Mouse (Mus musculus) MEL (cell line): ENCODE data around the gene Pitx2.

Experiments used
- BHLHE40 ChIP-seq: IDR thresholded peaks from 2 replicates; pipeline ENCODE4 v1.6.1; 2012; ENCODE audit warnings: low read depth, mild to moderate bottlenecking, inconsistent platforms, low read length, improper control_type of control experiment, borderline replicate concordance
- CTCF ChIP-seq, 3 experiments: IDR thresholded peaks in 2 of 3; conservative IDR thresholded peaks in 1 of 3; 2 replicates each; pipeline ENCODE4 v1.5.1; 2011 to 2012; ENCODE audit warnings: low read length in 3 of 3, low read depth in 2 of 3, mild to moderate bottlenecking in 2 of 3, improper control_type of control experiment in 1 of 3, inconsistent platforms in 1 of 3, mixed read lengths in 1 of 3, moderate library complexity in 1 of 3; ENCODE audit not compliant: control insufficient read depth in 1 of 3, insufficient read depth in 1 of 3, poor library complexity in 1 of 3, severe bottlenecking in 1 of 3
- E2F4 ChIP-seq: IDR thresholded peaks from 2 replicates; pipeline ENCODE4 v1.6.1; 2011; ENCODE audit warnings: low read depth, low read length, improper control_type of control experiment, borderline replicate concordance
- ELF1 ChIP-seq: IDR thresholded peaks from 2 replicates; pipeline ENCODE4 v1.6.1; 2014; ENCODE audit warnings: low read depth, mild to moderate bottlenecking, inconsistent platforms, low read length, improper control_type of control experiment, moderate library complexity
- EP300 ChIP-seq, 2 experiments: IDR thresholded peaks; 2 replicates each; pipeline ENCODE4 v1.6.1; 2011; ENCODE audit warnings: improper control_type of control experiment in 2 of 2, low read length in 2 of 2, low read depth in 1 of 2, mild to moderate bottlenecking in 1 of 2
- MAX ChIP-seq: IDR thresholded peaks from 2 replicates; pipeline ENCODE4 v1.6.1; 2011; ENCODE audit warnings: low read length, improper control_type of control experiment
- MYB ChIP-seq: IDR thresholded peaks from 2 replicates; pipeline ENCODE4 v1.6.1; 2011; ENCODE audit warnings: mild to moderate bottlenecking, low read depth, low read length, improper control_type of control experiment
- MYC ChIP-seq: IDR thresholded peaks from 2 replicates; pipeline ENCODE4 v1.6.1; 2011; ENCODE audit warnings: low read depth, mild to moderate bottlenecking, low read length, improper control_type of control experiment, moderate library complexity
- POLR2A ChIP-seq, 2 experiments: IDR thresholded peaks; 2 replicates each; pipeline ENCODE4 v1.6.1; 2011 to 2012; ENCODE audit warnings: low read length in 2 of 2, mild to moderate bottlenecking in 2 of 2, control low read depth in 1 of 2, improper control_type of control experiment in 1 of 2, low read depth in 1 of 2, moderate library complexity in 1 of 2; ENCODE audit not compliant: control insufficient read depth in 1 of 2, insufficient read depth in 1 of 2, poor library complexity in 1 of 2
- RCOR1 ChIP-seq: IDR thresholded peaks from 2 replicates; pipeline ENCODE4 v1.6.1; 2012; ENCODE audit warnings: low read depth, mild to moderate bottlenecking, inconsistent platforms, low read length, improper control_type of control experiment
- TAL1 ChIP-seq: IDR thresholded peaks from 2 replicates; pipeline ENCODE4 v1.6.1; 2012; ENCODE audit warnings: mild to moderate bottlenecking, inconsistent platforms, low read length, moderate library complexity, mixed read lengths
- USF1 ChIP-seq: IDR thresholded peaks from 2 replicates; pipeline ENCODE4 v1.6.1; 2014; ENCODE audit warnings: low read depth, mild to moderate bottlenecking, inconsistent platforms, low read length, improper control_type of control experiment, moderate library complexity
- ZNF384 ChIP-seq: IDR thresholded peaks from 2 replicates; pipeline ENCODE4 v1.6.1; 2012; ENCODE audit warnings: low read depth, mild to moderate bottlenecking, inconsistent platforms, low read length, improper control_type of control experiment

GRCm38 (mm10) chr3:129204441-129205313 lies 5.0 kb downstream of the Pitx2 start:
- TF ChIP-seq POLR2A (IDR thresholded peaks at IDR 0.05; ENCODE audit: control insufficient read depth in 1 of 2, insufficient read depth in 1 of 2, low read depth in 1 of 2, low read length in 2 of 2, poor library complexity in 1 of 2) = no peak
- TF ChIP-seq CTCF (IDR thresholded peaks at IDR 0.05 in 2 of 3, conservative IDR thresholded peaks at IDR 0.05 in 1 of 3; ENCODE audit: control insufficient read depth in 1 of 3, insufficient read depth in 1 of 3, low read depth in 2 of 3, low read length in 3 of 3, poor library complexity in 1 of 3, severe bottlenecking in 1 of 3) = no peak
- TF ChIP-seq ZNF384 = no peak
- TF ChIP-seq MYC = no peak
- no peak for TF ChIP-seq RCOR1
- TF ChIP-seq USF1 = no peak
- no peak for TF ChIP-seq BHLHE40
- TF ChIP-seq MAX = no peak
- TF ChIP-seq TAL1 = no peak
- TF ChIP-seq EP300 (IDR thresholded peaks at IDR 0.05; ENCODE audit: low read depth in 1 of 2, low read length in 2 of 2) = no peak
- TF ChIP-seq ELF1 = no peak
- no peak for TF ChIP-seq E2F4
- TF ChIP-seq MYB = no peak
